Mouse (Mus musculus) kidney, postnatal 10 days (tissue): ENCODE results near the gene Neurog1.

Experiments used
- DNase-seq: peaks from one replicate; pipeline ENCODE4 v3.0.0; 2021; ENCODE audit warnings: mixed read lengths

Gene Neurog1

GRCm38 (mm10) chr13:56214633-56215032 lies 37.3 kb downstream of the Neurog1 start:
- no peak for DNase-seq

DNA sequence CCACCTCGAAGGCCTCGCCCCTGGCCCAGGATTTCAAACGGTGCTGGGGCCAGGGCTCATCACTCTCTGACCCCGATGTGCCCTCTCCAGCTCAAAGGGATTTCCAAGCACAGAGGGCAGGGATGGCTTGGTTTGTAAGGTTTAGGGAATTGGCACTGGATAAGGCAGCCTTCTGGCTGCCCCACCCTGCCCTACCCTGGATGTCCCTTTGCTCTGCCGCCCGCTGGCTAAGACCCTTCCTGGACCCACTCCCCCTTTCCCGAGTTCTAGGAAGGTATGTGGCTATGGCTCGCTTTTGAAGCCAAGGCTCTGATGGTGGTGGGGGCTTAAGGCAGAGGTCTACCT lies 42.9 kb downstream of the Neurog1 start:
- DNase-seq, result no peak

DNA sequence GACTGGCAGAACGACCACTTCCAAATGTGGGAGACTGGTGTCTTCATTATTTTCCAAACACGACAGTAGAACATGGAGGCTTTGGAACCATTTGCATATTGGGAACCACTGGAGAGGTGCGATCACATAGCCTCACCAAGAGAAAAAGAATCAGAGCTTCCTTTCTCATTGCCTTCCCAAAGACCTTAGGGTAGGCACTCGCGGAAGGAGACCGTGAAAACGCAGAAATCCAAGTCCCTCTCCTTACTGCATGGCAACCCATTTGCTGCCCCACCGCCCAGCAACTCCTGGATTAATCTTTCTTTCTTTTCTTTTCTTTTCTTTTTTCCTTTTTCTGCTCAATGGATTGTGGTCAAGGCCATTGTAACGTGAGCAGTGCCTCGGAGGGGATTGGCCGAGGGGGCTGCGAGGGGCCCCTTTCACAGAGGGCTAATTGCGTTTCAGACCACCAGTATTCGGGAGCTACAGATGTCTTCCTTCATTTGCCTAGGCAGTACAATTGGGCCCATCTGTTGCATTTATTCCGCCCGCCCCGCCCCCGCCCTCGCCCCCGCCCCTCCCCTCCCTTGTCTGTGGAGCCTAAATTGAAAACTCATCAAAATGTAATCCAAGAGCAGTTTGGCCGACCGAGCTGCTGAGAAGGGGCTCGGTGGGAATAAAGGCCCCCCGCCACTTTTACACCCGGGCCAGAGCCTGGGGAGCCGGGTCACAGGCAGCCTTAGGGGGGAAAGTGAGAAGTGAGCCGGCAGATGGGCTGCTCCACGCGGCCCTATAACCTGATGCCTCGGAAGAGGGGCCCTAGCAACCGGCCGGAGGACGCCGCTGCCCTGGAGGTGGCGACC lies 43.5 kb downstream of the Neurog1 start:
- DNase-seq, result no peak
